25 mouse cellular contexts compared by ENCODE assay signal in genomic region chr11:76356091-76356490, GRCm38 (mm10). TPM values are rescaled to one million over a fixed set of nuclear protein-coding genes. Genes with fewer than 3 reads are reported as not detected.
DNase-seq lines count a peak whose midpoint lies in the region; ATAC-seq and TF ChIP-seq lines count a peak whose summit lies in the region.
"Had no signal": no experiment of that assay in that cellular context is flagged by ENCODE, and none has a peak within 500 bp of the region (broad histone marks: within the 10 kb centered on the region; RNA-seq: fewer than 3 reads in every experiment).

No protein-coding gene starts in this region.

- peaks cover 15% of the 10 kb centered on the region for H3K36me3 ChIP-seq in forebrain, embryonic 10.5 days (replicated peaks)
- no peaks in the 10 kb centered on the region for H3K36me3 ChIP-seq in forebrain, embryonic 13.5 days (ENCODE audit: poor library complexity, severe bottlenecking)
- no peaks in the 10 kb centered on the region for H3K36me3 ChIP-seq in ES-Bruce4 (ENCODE audit: control insufficient read depth, insufficient read depth, low read length, poor library complexity, severe bottlenecking)
- H3K36me3 ChIP-seq: embryonic facial prominence, embryonic 13.5 days had no signal

- no peak for TF ChIP-seq CTCF in ES-Bruce4 (IDR thresholded peaks at IDR 0.05; ENCODE audit: low read depth, low read length)

- no peaks in the 10 kb centered on the region for H3K27me3 ChIP-seq in forebrain, embryonic 10.5 days (ENCODE audit: poor library complexity, severe bottlenecking)
- H3K27me3 ChIP-seq in forebrain, embryonic 13.5 days, result no peaks in the 10 kb centered on the region
- H3K27me3 ChIP-seq in ES-Bruce4 (ENCODE audit: control insufficient read depth, insufficient read depth, low read length, poor library complexity, severe bottlenecking), result no peaks in the 10 kb centered on the region
- H3K27me3 ChIP-seq: CH12.LX; embryonic facial prominence, embryonic 13.5 days; embryonic facial prominence, embryonic 15.5 days; Patski had no signal

- TF ChIP-seq EP300 in ES-Bruce4 (IDR thresholded peaks at IDR 0.05; ENCODE audit: insufficient read depth, low read depth, low read length), result no peak

- peak; percentile 67 to 83 for DNase-seq in cerebellum, postnatal 10 days
- DNase-seq in cerebellum, adult 8-10 months, result no peak
- no peak for DNase-seq in forebrain, embryonic 10.5 days (ENCODE audit: extremely low spot score, low spot score)
- DNase-seq in left cerebral cortex, postnatal 4 days, result peak; percentile 75
- DNase-seq in left cerebral cortex, adult 11 months (ENCODE audit: low spot score), result no peak
- DNase-seq in adrenal gland, adult 18-20 months (ENCODE audit: low spot score in 2 of 2), result no peak
- DNase-seq: adrenal gland, adult 2 months; adrenal gland, postnatal 10 days; adrenal gland, postnatal 25 days; B cell, adult 2 months; cerebellum, adult 11 months; cerebellum, adult 2 months; cerebellum, adult 9-11 months; embryo, embryonic 11 days had no signal

- no peak overlapping the region for H3K4me2 ChIP-seq in forebrain, embryonic 13.5 days
- H3K4me2 ChIP-seq: embryonic facial prominence, embryonic 13.5 days; embryonic facial prominence, embryonic 15.5 days had no signal

- intact Hi-C loops in left cerebral cortex, postnatal 4 days (cut with DNase I), result no loop called here

- H3K27ac ChIP-seq in forebrain, embryonic 10.5 days, result peak overlapping the region; percentile 51; the same call in 1 of the 2 replicates
- no peak overlapping the region for H3K27ac ChIP-seq in forebrain, embryonic 13.5 days
- H3K27ac ChIP-seq in ES-Bruce4 (ENCODE audit: insufficient read depth, low read length), result no peak overlapping the region
- H3K27ac ChIP-seq: embryonic facial prominence, embryonic 13.5 days; embryonic facial prominence, embryonic 15.5 days had no signal

- peaks cover 99% of the 10 kb centered on the region for H3K4me1 ChIP-seq in forebrain, embryonic 10.5 days
- H3K4me1 ChIP-seq in forebrain, embryonic 13.5 days, result peaks cover 82% of the 10 kb centered on the region
- peaks cover 16% of the 10 kb centered on the region for H3K4me1 ChIP-seq in ES-Bruce4 (ENCODE audit: control insufficient read depth, insufficient read depth, low read length)

- H3K9ac ChIP-seq in forebrain, embryonic 13.5 days, result no peak overlapping the region
- H3K9ac ChIP-seq in ES-Bruce4 (ENCODE audit: low read depth, poor library complexity, severe bottlenecking), result peak overlapping the region; percentile 26; the same call in 1 of the 2 replicates
- H3K9ac ChIP-seq: embryonic facial prominence, embryonic 13.5 days; embryonic facial prominence, embryonic 15.5 days had no signal

- H3K4me3 ChIP-seq in forebrain, embryonic 10.5 days, result no peak overlapping the region
- H3K4me3 ChIP-seq in forebrain, embryonic 13.5 days, result no peak overlapping the region
- no peak overlapping the region for H3K4me3 ChIP-seq in ES-Bruce4 (ENCODE audit: low read depth, low read length)
- H3K4me3 ChIP-seq: embryonic facial prominence, embryonic 13.5 days; embryonic facial prominence, embryonic 15.5 days; erythroblast, embryonic 14.5 days had no signal

- WGBS in forebrain, embryonic 10.5 days, result 93% methylated on average over 11 of the region's 11 CpGs
- WGBS in forebrain, embryonic 13.5 days, result 72% methylated on average over 11 of the region's 11 CpGs

- no peak for TF ChIP-seq POLR2A in ES-Bruce4 (IDR thresholded peaks at IDR 0.05; ENCODE audit: insufficient read depth, low read length)

- ATAC-seq in forebrain, embryonic 13.5 days, result no peak
- ATAC-seq: activated CD4-positive, CD25-positive, alpha-beta regulatory T cell, adult 4 months; CD4-positive, CD25-positive, alpha-beta regulatory T cell, adult 4 months; forebrain, embryonic 14.5 days; forebrain, embryonic 16.5 days; Patski had no signal

- H3K9me3 ChIP-seq in forebrain, embryonic 10.5 days, result no peaks in the 10 kb centered on the region
- H3K9me3 ChIP-seq in forebrain, embryonic 13.5 days (replicated peaks), result no peaks in the 10 kb centered on the region
- no peaks in the 10 kb centered on the region for H3K9me3 ChIP-seq in ES-Bruce4 (replicated peaks; ENCODE audit: control insufficient read depth, insufficient read depth, low read length, poor library complexity, severe bottlenecking)
- H3K9me3 ChIP-seq: embryonic facial prominence, embryonic 13.5 days; embryonic facial prominence, embryonic 15.5 days had no signal

RNA-seq across cellular contexts. Expression of gene Nxn, which starts 42.8 kb away (rescaled TPM):
- 55.4 and 62.3 TPM in 2 replicates for polyA plus RNA-seq in forebrain, embryonic 10.5 days (2016; fragmentation: Nextera tagmentation; extraction: Ambion mirVana)
- polyA plus RNA-seq in forebrain, embryonic 13.5 days (2015; fragmentation: Nextera tagmentation; extraction: Ambion mirVana), result 23.4 and 29.9 TPM in 2 replicates
- total RNA-seq in left cerebral cortex, postnatal 4 days (2021), result 10 to 100 TPM; 12.4 to 15.7 TPM
- polyA plus RNA-seq in ES-Bruce4 (2011; ENCODE audit: insufficient read depth, insufficient read length, low read depth, missing spikeins), result 51.7 and 57.7 TPM in 2 replicates
- 10 to 100 TPM; 20.4 to 34.1 TPM for total RNA-seq in adrenal gland, adult 18-20 months (2021)

RNA-seq across cellular contexts. Expression of gene Timm22, which starts 50.7 kb away (rescaled TPM):
- 127 and 128 TPM in 2 replicates for polyA plus RNA-seq in forebrain, embryonic 10.5 days (2016; fragmentation: Nextera tagmentation; extraction: Ambion mirVana)
- 102 and 104 TPM in 2 replicates for polyA plus RNA-seq in forebrain, embryonic 13.5 days (2015; fragmentation: Nextera tagmentation; extraction: Ambion mirVana)
- total RNA-seq in left cerebral cortex, postnatal 4 days (2021), result 10 to 100 TPM; 34.1 to 38.0 TPM
- polyA plus RNA-seq in ES-Bruce4 (2011; ENCODE audit: insufficient read depth, insufficient read length, low read depth, missing spikeins), result 16.9 and 19.1 TPM in 2 replicates
- total RNA-seq in adrenal gland, adult 18-20 months (2021), result 10 to 100 TPM; 35.7 to 51.2 TPM

Comparison
In these comparisons a context has a peak if more than half of its experiments do, and no peak if none do; other contexts are left out.
1. DNase-seq: peak in cerebellum, postnatal 10 days (2 of 2) and left cerebral cortex, postnatal 4 days (single experiment); none in cerebellum, adult 8-10 months (single experiment), forebrain, embryonic 10.5 days (single experiment), left cerebral cortex, adult 11 months (single experiment) and adrenal gland, adult 18-20 months (0 of 2).